Mouse (Mus musculus) forebrain, embryonic 12.5 days (tissue): ENCODE measurements around the gene Rita1. TPM values are rescaled to one million over a fixed set of nuclear protein-coding genes. Genes with fewer than 3 reads are reported as not detected.

ENCODE experiments used
- ATAC-seq: fragments of 200-750 bp; cut with Nextera tagmentation; 2 replicates; pipeline ENCODE4 v1.8.0; 2017; ENCODE audit warnings: moderate TSS enrichment; ENCODE audit not compliant: low FRiP score
- H3K27ac ChIP-seq: fragments of 300-500 bp; sonication (generic); 2 replicates; pipeline ENCODE4 v1.5.1; 2016; ENCODE audit warnings: mild to moderate bottlenecking
- H3K27me3 ChIP-seq: fragments of 300-500 bp; sonication (generic); 2 replicates; pipeline ENCODE4 v1.6.1; 2016; ENCODE audit warnings: mild to moderate bottlenecking
- H3K36me3 ChIP-seq: fragments of 300-500 bp; sonication (generic); replicated peaks from 2 replicates; pipeline ENCODE4 v1.6.1; 2016; ENCODE audit warnings: mild to moderate bottlenecking
- H3K4me1 ChIP-seq: fragments of 300-500 bp; sonication (generic); 2 replicates; pipeline ENCODE4 v1.6.1; 2016
- H3K4me2 ChIP-seq: fragments of 300-500 bp; sonication (generic); 2 replicates; pipeline ENCODE4 v1.6.1; 2016; ENCODE audit warnings: mild to moderate bottlenecking, moderate library complexity
- H3K4me3 ChIP-seq: fragments of 300-500 bp; sonication (generic); replicated peaks from 2 replicates; pipeline ENCODE4 v1.5.1; 2016; ENCODE audit warnings: mild to moderate bottlenecking
- H3K9ac ChIP-seq: fragments of 300-500 bp; sonication (generic); 2 replicates; pipeline ENCODE4 v1.6.1; 2016; ENCODE audit warnings: mild to moderate bottlenecking
- H3K9me3 ChIP-seq: fragments of 300-500 bp; sonication (generic); 2 replicates; pipeline ENCODE4 v1.6.1; 2016
- WGBS: fragments of 180-500 bp; shearing (Covaris S2); methylation state at CpG from one replicate; pipeline ENCODE4 v1.1.7; 2016; 5-methylcytosine and 5-hydroxymethylcytosine counted together
- polyA plus RNA-seq: library from polyadenylated mRNA; unstranded; fragments of >200 nt; fragmentation: Nextera tagmentation; extraction: Ambion mirVana; gene quantifications from 2 replicates; pipeline ENCODE4 v1.2.1, GENCODE M21; 2016

The Rita1 gene
- polyA plus RNA-seq, 1 experiment from 2014 or later, result 13.6 TPM

DNA sequence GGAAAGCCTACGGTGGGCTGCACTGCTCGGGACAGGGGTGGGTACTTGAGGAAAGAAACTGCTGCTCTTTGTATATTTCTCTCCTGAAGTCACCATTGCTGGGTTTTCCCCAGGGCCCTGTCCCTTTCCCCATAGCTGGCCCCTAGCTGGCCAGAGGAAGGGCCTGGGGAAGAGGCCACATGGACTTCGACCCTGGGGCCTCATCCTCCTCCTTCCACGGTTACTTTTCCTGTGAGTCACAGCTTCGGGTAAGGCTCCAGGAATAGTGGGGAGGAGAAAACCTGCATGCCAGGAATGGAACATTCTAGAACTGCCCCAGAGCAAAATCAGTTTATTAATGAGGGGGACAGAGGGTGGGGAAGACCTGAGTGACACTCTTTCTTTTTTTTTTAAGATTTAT, 62.3 kb downstream of the Rita1 start:
- no peaks in the 10 kb centered on the region for H3K9me3 ChIP-seq
- ATAC-seq, result no peak
- H3K9ac ChIP-seq, result no peak overlapping the region
- peaks cover 21% of the 10 kb centered on the region for H3K36me3 ChIP-seq
- no peak overlapping the region for H3K4me3 ChIP-seq
- WGBS, result 89% methylated on average over 5 of the region's 5 CpGs
- no peak overlapping the region for H3K4me2 ChIP-seq
- no peak overlapping the region for H3K27ac ChIP-seq
- H3K27me3 ChIP-seq, result no peaks in the 10 kb centered on the region
- no peaks in the 10 kb centered on the region for H3K4me1 ChIP-seq

DNA sequence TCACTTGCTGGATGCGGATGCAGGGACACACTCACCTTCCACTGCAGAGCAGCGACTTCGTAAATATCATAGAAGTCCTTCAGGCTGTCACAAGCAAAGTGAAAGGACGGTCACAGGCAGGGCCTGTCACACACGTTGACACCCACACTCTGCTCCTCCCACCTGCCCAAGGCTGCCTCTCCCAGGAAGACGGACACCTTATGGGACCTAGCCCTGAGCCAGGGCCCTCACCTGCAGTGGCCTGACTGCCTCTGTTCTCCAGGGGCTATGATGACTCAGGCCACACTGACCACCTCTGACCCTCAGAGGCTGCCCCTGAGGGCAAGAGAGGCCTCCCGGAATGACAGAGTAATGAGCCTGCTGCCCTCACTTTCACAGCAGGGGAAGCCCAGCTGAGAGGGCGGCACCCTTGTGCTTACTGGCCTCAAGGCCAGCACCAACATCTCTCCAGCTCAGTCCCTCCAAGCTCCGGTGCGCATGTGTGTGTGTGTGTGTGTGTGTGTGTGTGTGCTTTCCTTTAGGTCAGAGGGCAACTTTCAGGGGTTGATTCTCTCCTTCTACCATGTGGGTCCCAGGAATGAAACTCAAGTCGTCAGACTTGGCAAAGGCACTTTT, 64.0 kb downstream of the Rita1 start:
- 79% methylated on average over 11 of the region's 11 CpGs for WGBS
- Histone ChIP-seq H3K4me1 (no peaks in the 10 kb centered on the region), H3K27ac (no peak overlapping the region), H3K36me3 (peaks cover 17% of the 10 kb centered on the region), H3K9me3 (no peaks in the 10 kb centered on the region), H3K27me3 (no peaks in the 10 kb centered on the region), H3K4me2 (no peak overlapping the region), H3K9ac (no peak overlapping the region), H3K4me3 (no peak overlapping the region)
- no peak for ATAC-seq

Other genes starting within 250 kb of the Rita1 start
- gene Lhx5, start 180.9 kb downstream of the Rita1 start, polyA plus RNA-seq, result 23.8 and 26.6 TPM in 2 replicates
- gene Sdsl, start 139.8 kb downstream of the Rita1 start, polyA plus RNA-seq, result 4.5 and 5.1 TPM in 2 replicates
- not detected in 2 replicates for gene Sds, start 136.1 kb downstream of the Rita1 start, polyA plus RNA-seq
- 25.9 and 26.6 TPM in 2 replicates for gene Plbd2, start 109.0 kb downstream of the Rita1 start, polyA plus RNA-seq
- gene Slc8b1, start 101.4 kb downstream of the Rita1 start, polyA plus RNA-seq, result 2.3 and 2.8 TPM in 2 replicates
- 11.8 and 15.1 TPM in 2 replicates for gene Tpcn1, start 23.9 kb downstream of the Rita1 start, polyA plus RNA-seq
- gene Iqcd, start 23.6 kb downstream of the Rita1 start, polyA plus RNA-seq, result 1.3 and 1.4 TPM in 2 replicates
- gene Ddx54, start 150 bp upstream of the Rita1 start, polyA plus RNA-seq, result 50.7 and 52.6 TPM in 2 replicates
- gene Cfap73, start 21.6 kb upstream of the Rita1 start, polyA plus RNA-seq, result 0.28 TPM in 1 of 2 replicates, not detected in the other
- 0.17 and 0.20 TPM in 2 replicates for gene Rasal1, start 36.2 kb upstream of the Rita1 start, polyA plus RNA-seq
- gene Dtx1, start 99.3 kb upstream of the Rita1 start, polyA plus RNA-seq, result 17.1 and 18.1 TPM in 2 replicates
- gene Oas2, start 137.3 kb upstream of the Rita1 start, polyA plus RNA-seq, result 0.10 and 0.17 TPM in 2 replicates
- 0.09 and 0.12 TPM in 2 replicates for gene Oas3, start 165.1 kb upstream of the Rita1 start, polyA plus RNA-seq
- 0.10 TPM in 1 of 2 replicates, not detected in the other for gene Oas1e, start 182.9 kb upstream of the Rita1 start, polyA plus RNA-seq
- gene Oas1c, start 199.9 kb upstream of the Rita1 start, polyA plus RNA-seq, result 0.49 and 0.51 TPM in 2 replicates
- not detected in 2 replicates for gene Oas1f, start 234.8 kb upstream of the Rita1 start, polyA plus RNA-seq
- gene Oas1h, start 248.8 kb upstream of the Rita1 start, polyA plus RNA-seq, result not detected in 2 replicates